Mouse (Mus musculus) hindbrain, embryonic 14.5 days (tissue): Measurements from ENCODE around the gene Wdr76. TPM values are rescaled to one million over a fixed set of nuclear protein-coding genes. Genes with fewer than 3 reads are reported as not detected.
"Not testable (repeated sequence)": the region's sequence is repeated elsewhere in the genome, so short reads cannot be mapped to it uniquely, and the experiment has no call there.

ENCODE experiments used
- ATAC-seq: fragments of 200-750 bp; cut with Nextera tagmentation; 2 replicates; pipeline ENCODE4 v1.8.0; 2017; ENCODE audit warnings: moderate number of reproducible peaks, mild to moderate bottlenecking, moderate TSS enrichment, moderate library complexity; ENCODE audit not compliant: low FRiP score
- DNase-seq: peaks from one replicate; pipeline ENCODE4 v3.0.0-alpha.2; 2015; ENCODE audit warnings: low spot score
- H3K27ac ChIP-seq: fragments of 300-500 bp; sonication (generic); 2 replicates; pipeline ENCODE4 v1.5.1; 2014; ENCODE audit warnings: mild to moderate bottlenecking, moderate library complexity
- H3K27me3 ChIP-seq: fragments of 300-500 bp; sonication (generic); 2 replicates; pipeline ENCODE4 v1.6.1; 2014; ENCODE audit warnings: mild to moderate bottlenecking, low read length, mixed read lengths; ENCODE audit not compliant: control insufficient read depth, insufficient read depth
- H3K36me3 ChIP-seq: fragments of 300-500 bp; sonication (generic); replicated peaks from 2 replicates; pipeline ENCODE4 v1.6.1; 2014; ENCODE audit not compliant: control insufficient read depth, insufficient read depth
- H3K4me1 ChIP-seq: fragments of 300-500 bp; sonication (generic); replicated peaks from 2 replicates; pipeline ENCODE4 v1.6.1; 2014; ENCODE audit warnings: antibody characterized with exemption, low read length, mixed read lengths; ENCODE audit not compliant: control insufficient read depth, insufficient read depth
- H3K4me2 ChIP-seq: fragments of 300-500 bp; sonication (generic); replicated peaks from 2 replicates; pipeline ENCODE4 v1.6.1; 2014; ENCODE audit warnings: mild to moderate bottlenecking, moderate library complexity
- H3K4me3 ChIP-seq: fragments of 300-500 bp; sonication (generic); replicated peaks from 2 replicates; pipeline ENCODE4 v1.5.1; 2014; ENCODE audit warnings: mild to moderate bottlenecking, low read length
- H3K9ac ChIP-seq: fragments of 300-500 bp; sonication (generic); 2 replicates; pipeline ENCODE4 v1.6.1; 2014
- H3K9me3 ChIP-seq: fragments of 300-500 bp; sonication (generic); 2 replicates; pipeline ENCODE4 v1.6.1; 2016; ENCODE audit warnings: low read length; ENCODE audit not compliant: control insufficient read depth
- WGBS: fragments of 180-500 bp; shearing (Covaris S2); extraction: QIAGEN DNeasy Blood & Tissue Kit; methylation state at CpG from one replicate; pipeline ENCODE4 v1.1.7; 2014; 5-methylcytosine and 5-hydroxymethylcytosine counted together
- polyA plus RNA-seq: library from polyadenylated mRNA; unstranded; fragments of >200 nt; fragmentation: Nextera tagmentation; extraction: Ambion mirVana; gene quantifications from 2 replicates; pipeline ENCODE4 v1.2.1, GENCODE M21; 2014

Wdr76 gene
- 3.2 and 3.8 TPM in 2 replicates for polyA plus RNA-seq

DNA sequence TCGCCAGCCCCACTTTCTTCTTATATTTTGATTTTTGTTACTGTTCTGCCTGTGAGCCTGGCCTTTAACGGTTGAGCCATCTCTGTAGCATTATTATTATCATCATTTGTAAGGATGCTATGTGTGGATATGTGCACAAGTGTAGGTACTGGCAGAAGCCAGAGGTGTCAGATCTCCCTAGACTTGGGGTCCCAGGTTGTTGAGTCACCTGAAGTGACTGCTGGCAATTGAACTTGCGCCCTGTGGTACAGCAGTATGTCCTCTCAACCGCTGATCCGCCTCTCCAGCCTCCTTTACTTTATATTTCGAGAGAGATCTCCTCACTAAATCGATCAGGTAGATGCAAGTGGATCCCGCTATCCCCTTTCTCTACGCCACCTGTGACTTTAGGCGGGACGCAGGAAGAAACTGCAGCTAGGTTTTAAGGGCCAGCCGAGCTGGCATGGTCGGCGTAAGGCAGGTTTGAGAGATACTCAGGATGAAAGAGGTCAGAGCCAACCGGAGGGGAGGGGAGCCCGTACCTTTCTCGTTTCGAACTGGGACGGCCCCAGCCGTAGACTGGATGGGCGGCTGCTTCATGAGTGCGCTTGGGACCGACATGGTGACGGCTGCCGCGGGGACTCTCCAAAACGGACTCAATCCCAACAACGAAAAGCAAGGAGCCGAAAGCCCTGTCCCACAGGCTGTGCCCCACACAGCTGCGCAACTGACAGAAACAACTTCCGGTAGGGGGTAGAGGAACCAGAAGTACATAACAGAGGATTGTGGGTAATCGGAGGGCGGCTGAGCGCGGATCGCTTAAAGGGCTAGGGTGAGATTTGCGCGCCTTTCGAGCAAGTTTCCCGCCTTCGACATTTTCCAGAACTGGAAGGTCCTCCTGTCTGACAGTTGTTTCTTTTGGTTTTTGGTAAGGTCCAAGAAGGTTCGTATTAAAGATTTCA lies at the start of gene Wdr76, which contains the start of gene Mfap1a:
TSS of gene Wdr76 (plus strand) at position 782 of the 941 bp plus-strand sequence.
TSS of gene Mfap1a (minus strand) at position 724 of the 941 bp plus-strand sequence.
- 3% methylated on average over 37 of the region's 42 CpGs for WGBS
- ATAC-seq (peak; percentile 90), DNase-seq (peak; percentile 86)

DNA sequence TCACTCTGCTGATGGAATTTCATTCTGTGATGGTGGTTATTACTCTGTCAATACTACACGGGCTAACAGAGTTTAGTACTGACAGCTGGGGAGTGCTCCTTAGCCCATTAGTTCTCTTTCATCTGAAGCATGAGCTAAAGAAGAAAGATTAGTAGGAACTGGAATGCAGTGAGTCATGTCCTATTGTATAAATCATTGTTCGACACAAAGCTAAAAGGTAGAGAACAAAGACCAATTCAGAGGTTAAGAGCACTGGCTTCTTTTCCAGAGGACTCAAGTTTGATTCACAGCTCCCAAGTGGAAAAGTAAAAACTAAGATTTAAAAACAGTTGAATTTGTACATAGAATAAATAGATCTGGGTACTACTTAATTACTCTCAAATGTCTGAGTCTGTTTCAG lies 46.5 kb upstream of the Wdr76 start:
- peaks cover 31% of the 10 kb centered on the region for H3K36me3 ChIP-seq
- ATAC-seq: no peak
- no peak for DNase-seq
- H3K4me3 ChIP-seq: no peak overlapping the region
- no peak overlapping the region for H3K27ac ChIP-seq
- H3K9me3 ChIP-seq: no peaks in the 10 kb centered on the region
- H3K4me2 ChIP-seq: no peak overlapping the region
- no peak overlapping the region for H3K9ac ChIP-seq
- H3K4me1 ChIP-seq: peaks cover 12% of the 10 kb centered on the region
- WGBS: 59% methylated on average over 2 of the region's 2 CpGs
- no peaks in the 10 kb centered on the region for H3K27me3 ChIP-seq

More for the DNA sequence above, at the start of gene Wdr76, which contains the start of gene Mfap1a:
- Histone ChIP-seq H3K27ac (0 out of 2 replicates have a peak within 1 kb of the TSS, but pooled peaks have one; percentile 51), H3K9ac (peak within 1 kb of the TSS; percentile 68), H3K4me2 (peak within 1 kb of the TSS; percentile 76), H3K4me3 (peak within 1 kb of the TSS; percentile 56)
- not testable (repeated sequence) for H3K4me1 ChIP-seq, H3K36me3 ChIP-seq, H3K9me3 ChIP-seq, H3K27me3 ChIP-seq

DNA sequence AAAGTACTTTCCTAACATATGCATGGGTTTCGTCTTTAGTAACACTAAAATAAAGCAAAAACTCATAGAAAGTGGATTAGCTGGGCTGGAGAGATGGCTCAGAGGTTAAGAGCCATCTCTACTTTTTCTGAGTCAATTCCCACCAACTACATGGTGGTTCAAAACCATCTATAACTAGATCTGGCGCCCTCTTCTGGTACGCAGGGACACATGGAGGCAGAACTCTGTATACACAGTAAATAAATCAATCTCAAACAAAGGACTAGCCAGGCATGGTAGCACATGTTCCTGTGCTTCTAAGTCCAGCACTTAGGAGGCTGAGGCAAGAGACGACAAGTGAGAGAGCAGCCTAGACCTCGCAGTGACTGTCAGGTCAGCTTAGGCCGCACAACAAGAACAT lies 37.5 kb upstream of the Wdr76 start:
- H3K4me3 ChIP-seq, H3K4me1 ChIP-seq, H3K36me3 ChIP-seq, H3K9ac ChIP-seq, DNase-seq, H3K9me3 ChIP-seq, H3K27ac ChIP-seq, ATAC-seq, H3K27me3 ChIP-seq, H3K4me2 ChIP-seq: not testable (repeated sequence)
- 86% methylated on average over 1 of the region's 6 CpGs for WGBS

DNA sequence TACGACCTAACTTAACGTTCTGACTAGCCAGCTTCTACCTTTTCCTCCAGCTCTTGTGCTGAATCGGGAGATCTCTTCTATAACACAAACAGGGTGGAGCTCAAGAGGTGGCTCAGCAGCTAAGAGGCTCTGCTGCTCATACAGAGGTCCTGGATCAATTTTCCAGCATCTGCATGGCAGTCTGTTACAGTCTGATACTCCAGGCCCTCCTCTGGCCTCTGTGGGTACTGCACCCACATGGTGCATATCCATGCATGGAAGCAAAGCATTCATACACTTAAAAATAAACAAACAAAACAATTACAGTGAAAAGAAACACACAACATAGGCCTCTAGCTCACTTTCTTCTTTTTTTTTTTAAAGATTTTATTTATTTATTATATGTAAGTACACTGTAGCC lies 33.7 kb upstream of the Wdr76 start:
- not testable (repeated sequence) for DNase-seq, H3K4me2 ChIP-seq, H3K36me3 ChIP-seq, H3K27ac ChIP-seq, H3K9ac ChIP-seq, H3K27me3 ChIP-seq, H3K4me1 ChIP-seq, ATAC-seq, H3K4me3 ChIP-seq, H3K9me3 ChIP-seq
- WGBS: 98% methylated on average over 3 of the region's 3 CpGs

DNA sequence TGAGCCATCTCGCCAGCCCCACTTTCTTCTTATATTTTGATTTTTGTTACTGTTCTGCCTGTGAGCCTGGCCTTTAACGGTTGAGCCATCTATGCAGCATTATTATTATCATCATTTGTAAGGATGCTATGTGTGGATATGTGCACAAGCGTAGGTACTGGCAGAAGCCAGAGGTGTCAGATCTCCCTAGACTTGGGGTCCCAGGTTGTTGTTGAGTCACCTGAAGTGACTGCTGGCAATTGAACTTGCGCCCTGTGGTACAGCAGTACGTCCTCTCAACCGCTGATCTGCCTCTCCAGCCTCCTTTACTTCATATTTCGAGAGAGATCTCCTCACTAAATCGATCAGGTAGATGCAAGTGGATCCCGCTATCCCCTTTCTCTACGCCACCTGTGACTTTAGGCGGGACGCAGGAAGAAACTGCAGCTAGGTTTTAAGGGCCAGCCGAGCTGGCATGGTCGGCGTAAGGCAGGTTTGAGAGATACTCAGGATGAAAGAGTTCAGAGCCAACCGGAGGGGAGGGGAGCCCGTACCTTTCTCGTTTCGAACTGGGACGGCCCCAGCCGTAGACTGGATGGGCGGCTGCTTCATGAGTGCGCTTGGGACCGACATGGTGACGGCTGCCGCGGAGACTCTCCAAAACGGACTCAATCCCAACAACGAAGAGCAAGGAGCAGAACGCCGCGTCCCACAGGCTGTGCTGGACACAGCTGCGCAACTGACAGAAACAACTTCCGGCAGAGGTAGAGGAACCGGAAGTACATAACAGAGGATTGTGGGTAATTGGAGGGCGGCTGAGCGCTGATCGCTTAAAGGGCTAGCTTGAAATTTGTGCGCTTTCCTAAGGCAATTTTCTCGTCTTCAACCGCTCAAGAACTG lies 33.0 kb upstream of the Wdr76 start, which contains the start of gene Mfap1b:
TSS of gene Mfap1b (minus strand) at position 767 of the 879 bp plus-strand sequence.
- H3K36me3 ChIP-seq, H3K27me3 ChIP-seq, H3K9me3 ChIP-seq, H3K4me1 ChIP-seq: not testable (repeated sequence)
- Histone ChIP-seq H3K9ac (peak within 1 kb of the TSS; percentile 71), H3K27ac (peak within 1 kb of the TSS; percentile 74), H3K4me2 (peak within 1 kb of the TSS; percentile 72), H3K4me3 (peak within 1 kb of the TSS; percentile 59)
- peak; percentile 94 for DNase-seq
- 7% methylated on average over 39 of the region's 41 CpGs for WGBS
- ATAC-seq: peak; percentile 97

DNA sequence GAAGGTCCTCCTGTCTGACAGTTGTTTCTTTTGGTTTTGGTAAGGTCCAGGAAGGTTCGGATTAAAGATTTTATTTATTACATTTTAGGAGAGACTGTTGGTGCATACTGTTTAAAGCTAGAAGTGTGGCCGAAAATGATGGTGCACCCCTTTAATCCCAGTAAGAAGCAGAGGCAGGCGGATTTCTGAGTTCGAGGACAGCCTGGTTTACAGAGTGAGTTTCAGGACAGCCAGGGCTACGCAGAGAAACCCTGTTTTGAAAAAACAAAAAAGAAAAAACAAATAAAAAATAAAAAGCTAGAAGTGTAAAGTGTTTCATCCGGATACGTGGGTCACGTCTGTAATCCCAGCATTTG lies 32.4 kb upstream of the Wdr76 start:
- no peaks in the 10 kb centered on the region; the same call in 1 of the 2 replicates for H3K36me3 ChIP-seq

DNA sequence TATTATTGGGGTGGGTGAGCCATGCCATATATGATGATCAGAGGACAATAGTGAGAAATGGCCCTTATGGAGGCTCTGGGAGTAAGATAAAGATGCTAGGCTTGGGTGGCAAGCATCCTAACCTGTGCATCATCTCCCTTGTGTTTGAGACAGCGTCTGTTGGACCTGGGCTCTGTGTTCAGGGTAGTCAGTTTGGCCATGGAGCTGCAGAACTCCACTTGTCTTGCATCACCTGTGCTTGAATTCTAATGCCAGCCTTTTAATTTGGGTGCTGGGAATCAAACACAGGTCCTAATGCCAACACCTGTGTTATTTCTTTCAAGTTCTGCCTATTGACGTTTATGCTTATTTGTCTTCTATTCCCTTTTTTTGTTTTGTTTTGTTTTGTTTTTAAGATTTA lies 31.2 kb upstream of the Wdr76 start:
- not testable (repeated sequence) for H3K27me3 ChIP-seq, H3K4me1 ChIP-seq, H3K4me2 ChIP-seq, ATAC-seq, H3K27ac ChIP-seq, H3K36me3 ChIP-seq, H3K9me3 ChIP-seq, DNase-seq, H3K9ac ChIP-seq, H3K4me3 ChIP-seq
- 95% methylated on average over 2 of the region's 2 CpGs for WGBS

More for the DNA sequence above, 32.4 kb upstream of the Wdr76 start:
- no peaks in the 10 kb centered on the region for H3K9me3 ChIP-seq
- WGBS: 38% methylated on average over 8 of the region's 8 CpGs
- peak overlapping the region; percentile 74 for H3K27ac ChIP-seq
- no peaks in the 10 kb centered on the region for H3K27me3 ChIP-seq
- DNase-seq (no peak), ATAC-seq (peak; percentile 70)
- H3K4me2 ChIP-seq: peak overlapping the region; percentile 72
- peak overlapping the region; percentile 71 for H3K9ac ChIP-seq
- peak overlapping the region; percentile 59 for H3K4me3 ChIP-seq
- H3K4me1 ChIP-seq: no peaks in the 10 kb centered on the region; the same call in 1 of the 2 replicates

DNA sequence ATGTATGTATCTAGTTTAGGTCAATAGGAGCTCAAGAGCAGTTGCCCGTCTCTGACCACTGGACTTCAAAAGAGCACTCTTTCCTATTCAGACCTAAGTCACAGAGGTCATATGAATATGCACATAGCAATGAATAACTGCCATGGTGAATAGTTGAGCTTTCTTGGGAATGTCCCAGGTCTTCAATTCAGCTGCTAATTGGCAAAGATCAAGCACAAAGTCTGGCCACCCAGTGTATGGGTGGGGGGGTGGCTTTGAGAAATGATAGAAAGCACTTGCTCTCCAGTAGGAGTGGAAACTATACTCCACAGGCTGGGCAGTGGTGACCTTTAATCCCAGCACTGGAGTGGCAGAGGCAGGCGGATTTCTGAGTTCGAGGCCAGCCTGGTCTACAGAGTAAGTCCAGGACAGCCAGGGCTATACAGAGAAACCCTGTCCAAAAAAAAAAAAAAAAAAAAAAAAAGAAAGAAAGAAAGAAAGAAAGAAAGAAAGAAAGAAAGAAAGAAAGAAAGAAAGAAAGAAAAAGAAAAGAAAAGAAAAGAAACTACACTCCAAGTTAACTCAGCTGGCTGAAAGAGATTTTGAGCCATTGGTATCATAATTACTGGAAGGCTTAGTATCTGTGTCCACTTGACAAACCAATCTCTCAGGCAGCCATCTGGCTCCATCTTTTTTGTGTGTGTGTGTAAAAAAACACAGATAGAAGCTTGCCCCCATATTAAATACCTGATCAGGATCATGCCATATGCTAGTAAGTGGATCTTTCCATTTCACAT lies 28.8 kb upstream of the Wdr76 start:
- Histone ChIP-seq H3K9ac (no peak overlapping the region), H3K27me3 (no peaks in the 10 kb centered on the region), H3K4me2 (no peak overlapping the region), H3K4me1 (no peaks in the 10 kb centered on the region; the same call in 1 of the 2 replicates), H3K36me3 (no peaks in the 10 kb centered on the region), H3K9me3 (no peaks in the 10 kb centered on the region), H3K4me3 (no peak overlapping the region), H3K27ac (no peak overlapping the region)
- DNase-seq: no peak
- ATAC-seq: no peak
- WGBS: 70% methylated on average over 3 of the region's 3 CpGs
